Mouse (Mus musculus) adipocyte (in vitro differentiated cells): Measurements from ENCODE around the gene Dbi.

Experiments
- DNase-seq: peaks from one replicate; pipeline ENCODE4 v3.0.0-alpha.2; 2016; ENCODE audit warnings: low spot score

Gene Dbi

DNA sequence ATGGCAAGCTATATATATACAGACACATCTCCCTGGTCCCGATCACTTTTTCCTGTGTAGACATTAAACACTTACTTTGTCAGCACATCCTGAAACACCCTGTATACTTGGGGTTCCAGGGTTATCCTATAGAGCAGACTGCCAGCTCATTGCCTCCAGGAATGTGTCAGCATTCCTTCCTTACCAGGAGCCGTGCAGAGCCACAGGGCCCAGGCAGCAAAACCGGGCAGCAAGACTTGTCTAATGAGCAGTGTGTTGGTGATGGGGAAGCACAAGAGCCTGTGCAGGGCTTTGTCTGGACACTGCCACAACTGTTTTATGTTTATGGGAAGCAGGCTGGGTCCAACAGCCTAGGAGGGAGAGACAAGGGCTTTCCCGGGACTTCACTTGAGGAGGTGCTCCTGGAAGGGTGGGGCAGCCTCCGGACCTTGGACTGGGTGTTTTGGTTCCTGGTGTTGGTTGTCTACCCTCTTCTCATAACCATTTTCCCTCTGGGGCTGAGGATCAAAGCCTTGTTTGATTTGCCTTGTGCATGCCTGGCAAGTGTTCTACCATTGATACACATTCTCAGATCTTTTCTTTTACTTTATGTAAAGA, 36.9 kb downstream of the Dbi start:
- no peak for DNase-seq

DNA sequence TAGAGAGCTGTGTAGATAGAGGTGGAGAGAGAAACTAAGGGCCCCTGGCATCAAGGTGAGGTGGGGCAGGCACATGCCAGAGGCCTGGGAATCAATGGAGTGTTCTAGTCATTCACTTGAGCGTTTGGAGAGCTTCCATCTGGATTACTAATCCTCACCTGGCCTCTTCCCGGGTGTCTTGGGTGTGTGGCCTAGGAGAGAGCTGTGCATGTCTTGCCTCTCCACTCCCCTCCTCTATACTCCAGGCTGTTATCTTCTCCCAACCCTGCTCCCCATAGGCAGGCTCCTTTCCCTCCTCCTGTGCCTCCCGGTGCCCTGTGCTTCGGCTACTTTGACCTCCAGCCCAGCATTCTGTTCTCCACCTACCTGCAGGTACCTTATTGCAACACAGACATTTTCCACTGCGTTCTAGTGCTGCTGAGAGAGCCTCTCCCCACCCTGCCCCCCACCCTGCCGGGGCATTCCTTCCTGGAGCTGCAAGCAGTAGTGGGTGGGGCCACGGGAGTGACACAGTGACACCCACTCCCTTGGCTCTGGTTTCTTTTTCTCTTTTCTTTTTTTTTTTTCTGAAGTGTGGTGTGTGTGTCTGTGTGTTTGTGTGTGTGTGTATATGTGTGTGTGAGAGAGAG, 37.8 kb downstream of the Dbi start:
- DNase-seq, result no peak

DNA sequence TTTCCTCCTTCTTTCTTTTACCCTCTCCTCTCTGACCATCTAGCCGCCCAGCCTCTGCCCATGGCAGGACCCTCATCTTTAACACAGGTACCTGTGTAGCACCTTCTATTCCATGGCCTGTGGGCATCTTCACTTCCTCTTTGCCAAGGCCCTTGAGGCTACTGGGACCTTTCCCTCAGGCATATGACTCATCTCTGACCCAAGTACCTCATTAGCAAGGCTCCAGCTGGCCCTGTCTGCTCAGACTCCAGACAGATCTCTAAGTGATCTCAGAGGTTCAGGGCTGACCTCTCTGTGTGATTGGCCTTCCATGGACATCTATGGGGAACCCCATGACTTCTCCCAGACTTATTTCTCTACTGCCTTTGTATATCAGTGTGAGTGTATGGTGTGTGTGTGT, 40.2 kb downstream of the Dbi start:
- peak; percentile 68 for DNase-seq

DNA sequence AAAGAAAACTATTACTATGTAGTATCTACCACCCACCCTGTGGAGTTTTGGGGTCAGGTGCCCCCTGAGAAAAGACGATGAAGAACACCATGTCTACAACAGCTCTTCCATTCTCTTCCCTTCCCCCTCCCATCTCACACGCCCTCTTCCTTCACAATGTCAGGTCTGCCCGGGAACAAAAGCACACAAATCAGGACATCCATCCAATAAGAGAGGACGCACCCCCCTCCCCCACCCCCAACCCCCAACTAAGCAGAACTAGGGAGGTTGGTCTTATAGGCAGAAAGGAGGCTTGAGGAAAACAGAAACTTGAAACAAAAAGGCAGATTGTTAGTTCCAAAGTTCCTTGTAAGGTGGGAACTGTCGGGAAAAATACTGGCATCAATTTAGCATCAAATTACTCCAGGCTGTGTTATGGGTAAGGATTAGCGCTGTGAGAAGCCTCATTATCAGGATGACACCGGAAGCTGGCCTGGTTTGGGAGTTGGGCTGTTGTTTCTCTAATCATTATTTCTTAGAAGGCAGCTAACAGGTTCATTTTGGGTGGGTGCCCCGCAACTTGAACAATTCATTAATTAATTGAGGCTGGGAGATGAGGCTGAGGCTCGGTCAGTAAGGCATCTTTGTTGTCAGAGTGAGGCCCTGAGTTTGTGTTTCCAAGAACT, 43.0 kb downstream of the Dbi start:
- DNase-seq, result no peak

DNA sequence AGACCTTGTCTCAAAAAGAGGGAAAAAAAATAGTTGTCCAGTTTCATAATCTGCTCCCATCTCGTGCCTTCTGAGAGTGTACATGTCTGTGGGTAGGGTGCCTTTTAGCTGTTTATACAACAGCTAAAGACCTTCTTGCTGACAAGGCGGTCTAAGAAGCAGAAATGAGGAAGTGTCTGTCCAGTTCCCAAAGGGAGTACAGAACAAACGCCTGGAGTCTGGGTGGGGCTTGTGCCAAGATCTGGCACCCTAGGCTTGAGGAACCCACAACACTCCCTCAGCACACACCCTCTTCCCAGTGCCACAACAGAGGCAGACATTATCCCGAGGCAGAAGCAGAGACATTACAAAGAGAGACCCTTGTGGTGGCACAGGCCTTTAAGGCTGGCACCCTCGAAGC, 45.4 kb downstream of the Dbi start:
- no peak for DNase-seq

DNA sequence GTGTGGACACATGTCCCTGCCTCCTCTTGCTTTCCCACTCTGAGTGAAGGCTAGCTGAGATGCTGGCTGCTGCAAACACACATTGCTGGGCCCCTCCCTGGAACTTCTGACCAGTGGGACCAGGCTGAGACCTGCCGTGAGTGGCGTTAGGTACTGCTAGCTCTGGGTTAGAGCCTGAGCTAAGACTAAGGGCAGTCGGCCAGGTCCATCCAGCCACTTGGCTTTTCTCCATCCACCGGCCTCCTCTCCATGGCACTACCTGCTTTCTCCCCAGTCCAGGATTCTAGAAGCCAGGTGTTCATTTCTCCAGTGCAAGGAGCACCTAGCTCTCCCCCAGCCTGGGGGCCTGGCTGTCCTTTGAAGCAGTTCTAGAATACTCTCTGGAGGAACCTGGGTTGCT, 45.9 kb downstream of the Dbi start:
- DNase-seq, result no peak

DNA sequence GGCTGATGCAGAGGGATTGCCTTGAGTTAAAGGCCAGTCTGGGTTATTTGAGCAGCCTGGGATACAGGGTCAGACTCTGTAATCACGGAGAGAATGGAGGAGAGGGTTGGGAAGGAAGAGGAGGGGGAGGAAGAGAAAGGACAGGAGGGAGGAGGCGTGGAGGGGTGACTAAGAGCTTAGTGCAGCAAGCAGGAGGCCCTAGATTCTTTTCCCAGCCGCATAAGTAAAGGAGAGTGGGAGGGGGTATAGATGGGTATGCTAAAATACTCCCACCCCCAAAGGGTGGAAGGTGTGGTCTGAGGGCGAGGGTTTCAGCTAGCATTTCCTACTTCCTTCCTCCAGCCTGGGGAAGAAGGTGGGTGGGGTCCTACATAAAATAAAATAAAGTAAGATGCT, 46.6 kb downstream of the Dbi start:
- no peak for DNase-seq

DNA sequence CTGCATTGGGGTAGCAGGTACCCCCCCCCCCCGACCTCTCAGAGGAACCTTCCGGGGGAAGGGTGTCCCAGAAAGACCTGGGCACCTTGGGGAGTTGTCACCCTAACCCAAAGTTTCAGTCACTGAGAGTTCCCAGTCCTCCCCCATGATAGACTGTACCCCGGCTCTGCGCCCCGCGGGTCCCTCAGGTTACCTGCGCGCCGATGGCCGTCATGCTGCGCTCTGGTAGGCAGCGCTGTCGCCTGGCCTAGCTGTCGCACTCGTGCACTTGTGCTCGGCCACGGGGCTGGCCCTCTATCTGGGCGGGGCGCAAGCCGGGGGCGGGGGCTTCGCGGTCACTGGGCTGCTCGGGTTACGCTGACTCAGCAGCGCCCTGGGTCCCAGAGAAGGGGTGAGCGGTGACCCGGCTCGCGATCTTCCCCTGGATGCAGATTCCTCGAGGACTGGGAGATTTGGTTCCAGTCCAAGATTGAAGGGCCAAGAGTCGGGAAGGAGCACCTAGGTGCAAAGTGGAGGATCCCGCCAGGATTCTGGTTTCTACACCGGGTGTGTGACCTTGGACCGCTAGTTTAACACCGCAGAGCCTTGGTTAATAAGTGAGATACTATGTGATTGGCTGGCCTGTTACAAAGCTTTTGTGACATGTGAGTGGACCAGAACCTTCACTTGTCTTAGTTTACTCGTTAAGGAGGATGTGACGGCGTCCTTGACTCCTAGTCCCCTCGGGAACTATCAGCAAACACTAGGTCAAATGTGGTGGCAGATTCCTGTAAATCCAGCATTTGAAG, 47.2 kb downstream of the Dbi start, which contains the start of gene Tmem37:
TSS of gene Tmem37 (minus strand) at position 556 of the 788 bp plus-strand sequence.
- peak; percentile 34 for DNase-seq

DNA sequence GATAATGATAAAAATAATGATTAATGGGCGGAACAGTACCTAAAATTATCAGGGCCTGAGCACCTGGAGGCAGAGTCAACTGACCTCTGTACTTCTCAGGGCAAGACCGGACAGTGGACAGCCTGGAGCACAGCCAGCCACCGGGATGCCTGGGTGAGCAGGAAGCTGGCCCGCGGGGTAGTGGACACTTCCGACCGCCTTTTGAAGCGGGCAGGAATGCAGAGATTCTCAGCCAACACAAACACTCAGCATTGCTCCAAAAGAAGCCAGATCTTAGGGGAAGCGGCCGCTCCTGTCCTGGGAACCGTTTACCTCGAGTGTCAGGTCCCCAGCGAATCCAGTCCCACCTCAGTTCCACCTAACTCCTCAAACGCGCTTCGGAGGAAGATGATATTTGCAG, 48.0 kb downstream of the Dbi start:
- DNase-seq, result no peak

DNA sequence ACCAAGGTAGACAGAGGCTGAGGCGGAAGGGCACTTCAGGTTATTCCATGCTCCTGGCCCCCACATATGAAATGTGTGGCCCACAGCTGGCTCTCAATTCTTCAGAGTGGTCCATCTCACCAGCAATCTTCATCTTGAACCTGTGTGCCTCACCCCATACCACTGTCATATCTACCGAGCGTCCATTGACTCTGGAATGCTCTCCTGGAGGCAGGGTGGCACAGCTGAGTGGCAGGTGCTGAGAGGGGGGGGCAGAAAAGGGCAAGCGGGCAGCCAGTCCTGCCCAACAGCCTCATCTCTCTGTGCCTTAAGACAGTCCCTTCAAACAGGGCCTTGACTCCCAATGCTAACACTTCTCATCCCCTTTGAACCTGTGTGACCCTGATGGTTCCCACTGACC, 49.7 kb downstream of the Dbi start:
- DNase-seq, result no peak

DNA sequence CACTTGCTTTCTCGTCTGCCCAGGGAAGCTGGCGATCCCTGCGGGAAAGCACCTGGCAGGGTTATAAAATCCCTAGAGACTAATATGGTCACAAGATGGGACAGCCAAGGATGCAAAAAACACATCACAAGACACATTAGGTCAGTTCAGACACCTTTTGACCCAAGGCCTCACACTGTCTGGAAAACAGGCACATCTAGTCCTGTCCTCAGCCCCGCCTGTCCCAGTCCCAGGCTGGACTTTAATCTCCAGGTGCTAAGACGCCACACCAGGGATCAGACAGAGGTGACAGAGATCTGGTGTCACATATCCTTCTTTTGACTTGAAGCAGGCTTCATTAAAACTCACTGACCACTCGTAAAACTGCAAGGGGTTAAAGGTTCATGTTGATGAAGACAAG, 50.7 kb downstream of the Dbi start:
- DNase-seq, result no peak

DNA sequence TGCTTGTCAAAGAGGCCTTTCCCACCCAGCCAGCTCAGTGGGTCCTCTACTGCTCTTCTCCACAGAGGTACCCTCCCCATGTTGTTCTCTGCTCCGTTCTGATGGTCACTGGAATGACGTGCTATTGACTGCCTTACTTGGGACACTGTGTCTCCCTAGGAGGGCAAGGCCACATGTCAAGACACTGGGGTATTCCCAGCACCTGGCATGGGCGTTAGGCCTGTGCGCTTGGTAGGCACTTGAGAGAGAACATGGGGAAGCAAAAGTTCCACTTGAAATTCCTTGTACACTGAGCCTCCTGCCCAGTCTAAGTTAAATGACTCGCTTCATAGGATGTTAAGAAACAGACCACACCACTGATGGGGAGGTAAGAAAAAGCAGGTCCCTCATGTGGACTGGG, 51.8 kb downstream of the Dbi start:
- DNase-seq, result no peak

DNA sequence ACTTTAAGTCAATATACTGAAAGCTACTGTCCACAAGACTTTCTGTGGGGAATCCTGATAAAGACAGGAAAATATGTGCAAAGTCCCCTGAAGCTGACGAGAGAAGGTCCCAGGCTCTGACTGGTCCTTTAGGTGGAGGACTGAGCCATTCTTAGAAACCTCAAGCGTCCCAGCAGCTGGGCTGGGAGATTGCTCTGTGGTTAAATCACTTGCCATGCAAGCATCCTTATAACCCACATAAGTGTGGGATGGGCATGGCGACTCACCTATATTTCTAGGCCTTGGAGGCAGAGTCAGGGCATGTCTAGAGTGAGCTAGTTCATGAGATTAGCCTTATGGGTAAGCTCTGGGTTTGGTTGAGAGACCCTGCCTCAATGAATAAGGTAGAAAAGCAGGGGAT, 54.3 kb downstream of the Dbi start:
- DNase-seq, result no peak

DNA sequence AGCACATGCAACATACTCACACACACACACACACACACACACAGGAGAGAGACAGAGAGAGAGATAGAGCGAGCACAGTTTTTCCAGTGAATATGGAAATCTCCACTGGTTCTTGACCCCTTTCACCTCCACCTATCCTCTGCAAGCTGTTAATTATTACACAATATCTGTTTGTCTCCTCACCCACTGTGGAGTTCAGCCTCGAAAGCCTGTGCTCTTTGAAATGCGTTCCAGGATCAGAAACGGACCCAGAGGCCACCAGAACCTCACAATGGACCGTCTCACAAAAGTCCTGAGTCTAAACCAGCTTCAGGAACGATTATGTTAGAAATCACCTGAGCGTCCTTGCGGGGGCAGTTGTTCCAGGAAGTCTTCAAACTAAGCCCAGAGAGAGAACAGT, 54.7 kb downstream of the Dbi start:
- no peak for DNase-seq

DNA sequence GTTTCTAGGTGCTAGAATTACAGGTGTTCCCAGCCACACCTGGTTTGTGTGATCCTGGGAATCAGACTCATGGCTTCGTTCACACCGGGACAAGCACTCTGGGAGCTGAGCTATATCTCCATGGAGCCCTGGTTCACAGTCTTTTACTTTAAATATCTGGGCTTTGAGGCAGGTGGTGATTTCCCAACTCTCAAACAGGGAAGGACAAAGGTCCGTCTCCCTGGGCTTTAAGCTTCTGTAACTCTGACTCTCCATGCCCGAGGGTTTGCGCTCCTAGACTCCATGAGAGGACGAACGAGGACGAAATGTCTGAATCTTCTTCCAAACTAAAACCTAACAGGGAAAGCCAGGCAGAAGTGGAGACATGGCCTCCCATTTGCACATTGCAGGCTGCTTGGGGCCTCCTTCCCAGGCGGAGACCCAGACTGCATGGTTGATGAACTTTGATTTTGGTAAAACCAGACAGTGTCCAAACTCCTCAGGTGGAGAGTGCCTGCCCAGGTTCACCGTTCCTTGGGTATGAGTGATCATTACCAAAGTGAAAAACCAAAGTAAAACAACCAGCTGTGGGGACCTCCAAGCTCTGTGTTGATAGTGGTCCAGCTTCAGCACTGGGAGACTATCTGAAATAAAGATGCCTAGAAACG, 56.7 kb downstream of the Dbi start:
- DNase-seq, result no peak
